Mouse (Mus musculus): ENCODE measurements around the gene Hist1h4c.
"Not testable (repeated sequence)": the region's sequence is repeated elsewhere in the genome, so short reads cannot be mapped to it uniquely, and the experiment has no call there.

Hist1h4c gene

DNA sequence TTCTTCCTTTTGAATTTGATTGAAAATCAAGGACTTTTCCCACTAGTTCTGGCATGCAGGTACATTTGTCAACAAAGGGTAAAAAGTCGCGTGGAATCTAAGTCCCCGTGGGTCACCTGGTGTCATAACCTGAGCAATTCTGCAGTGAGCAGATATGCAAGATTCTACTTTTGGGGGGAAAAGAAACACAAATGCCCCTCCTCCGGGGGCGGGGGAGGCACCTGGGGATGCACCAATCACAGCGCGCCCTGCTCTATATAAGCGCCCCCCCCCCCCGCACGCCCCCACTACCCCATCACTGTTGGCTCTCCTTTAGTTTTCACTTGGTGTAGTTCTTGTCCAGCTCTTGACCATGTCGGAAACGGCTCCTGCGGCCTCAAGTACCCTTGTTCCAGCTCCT lies 2.7 kb downstream of the Hist1h4c start, which contains the start of gene Hist1h1t:
Gene Hist1h1t (plus strand): TSS at position 301 of the 400 bp plus-strand sequence.
- no peak for DNase-seq (ENCODE audit: low read depth)

DNA sequence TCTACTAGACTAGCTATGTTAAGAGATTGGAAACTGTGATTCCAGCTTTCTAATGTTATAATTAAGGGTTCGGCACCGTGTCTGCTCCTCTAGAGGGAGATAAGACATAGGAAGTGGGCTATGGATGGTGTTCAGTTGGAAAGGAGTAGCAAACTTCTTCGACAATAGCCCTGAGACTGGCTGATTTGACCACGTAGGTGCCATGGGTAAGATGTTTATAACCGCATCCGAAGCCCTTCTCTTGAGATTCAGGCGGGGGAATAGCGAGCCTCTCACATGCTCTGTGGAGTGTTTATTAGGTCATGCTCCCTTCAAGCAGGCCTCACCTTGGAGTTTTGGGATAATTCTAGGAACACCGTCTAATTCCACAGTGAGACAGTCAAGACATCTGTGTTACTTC lies 3.3 kb downstream of the Hist1h4c start:
- DNase-seq (ENCODE audit: low read depth), result no peak

DNA sequence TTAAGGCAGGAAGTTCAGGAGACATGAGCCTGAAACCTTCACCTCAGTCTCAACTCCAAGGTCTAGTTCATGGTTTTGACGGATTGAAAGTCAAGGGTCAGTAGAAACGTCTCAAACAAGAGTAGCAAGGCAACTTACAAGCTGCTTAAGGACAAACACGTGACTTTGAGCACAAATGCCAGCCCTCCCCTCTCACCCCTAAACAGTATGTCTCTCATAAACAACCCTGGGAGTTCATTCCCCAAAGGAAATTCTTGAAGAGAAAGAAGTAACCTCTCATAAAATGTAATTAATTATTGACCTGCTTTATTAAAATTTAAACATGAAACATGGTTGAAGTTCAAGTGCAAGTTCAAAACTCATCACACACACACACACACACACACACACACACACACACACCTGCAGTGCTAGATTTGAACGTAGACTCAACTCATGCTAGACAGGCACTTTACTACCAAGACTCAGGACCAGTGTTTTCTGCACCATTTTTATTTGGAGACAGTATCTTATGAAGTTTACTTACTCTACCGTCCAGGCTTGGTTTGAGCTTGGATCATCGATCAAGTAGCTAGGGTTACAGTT lies 4.3 kb downstream of the Hist1h4c start:
- no peak for DNase-seq (ENCODE audit: low read depth)

DNA sequence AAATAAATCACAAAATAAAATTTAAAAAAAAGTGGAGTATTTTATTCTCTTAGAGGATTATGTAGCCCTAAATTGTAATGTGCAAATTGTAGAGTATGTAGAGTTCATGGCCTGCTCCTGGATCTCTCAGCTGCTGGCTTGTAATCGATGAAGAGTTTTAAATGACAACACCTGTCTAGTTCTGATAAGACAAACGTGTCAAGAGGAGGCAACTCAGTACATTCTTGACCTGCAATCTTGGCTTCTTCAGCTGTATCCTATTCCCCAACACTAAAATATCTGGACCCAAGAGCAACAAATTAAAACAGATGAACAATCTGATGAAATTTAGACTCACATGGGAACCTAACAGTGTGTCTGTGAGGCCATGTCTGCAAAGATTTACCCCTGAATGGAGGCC lies 8.8 kb downstream of the Hist1h4c start:
- DNase-seq (ENCODE audit: low read depth), result no peak

DNA sequence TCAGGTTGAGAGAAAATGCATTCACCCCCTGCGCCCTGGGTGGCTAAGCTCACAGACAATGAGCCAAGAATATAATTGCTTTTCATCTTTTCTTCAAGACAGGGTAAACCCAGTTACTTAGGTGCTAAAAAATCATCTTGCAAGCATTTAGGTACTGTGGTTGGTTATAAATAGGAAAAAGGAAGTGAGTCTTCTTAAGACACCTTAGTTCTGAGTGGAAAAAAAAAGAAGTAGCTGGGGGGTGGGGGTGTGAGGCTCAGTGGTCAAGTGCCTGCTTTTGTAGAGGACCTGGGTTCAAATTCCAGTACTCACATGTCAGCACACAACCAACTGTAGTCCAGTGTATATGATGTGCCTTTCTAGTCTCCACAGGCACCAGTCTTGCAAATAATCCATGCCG lies 9.3 kb downstream of the Hist1h4c start:
- no peak for DNase-seq (ENCODE audit: low read depth)

DNA sequence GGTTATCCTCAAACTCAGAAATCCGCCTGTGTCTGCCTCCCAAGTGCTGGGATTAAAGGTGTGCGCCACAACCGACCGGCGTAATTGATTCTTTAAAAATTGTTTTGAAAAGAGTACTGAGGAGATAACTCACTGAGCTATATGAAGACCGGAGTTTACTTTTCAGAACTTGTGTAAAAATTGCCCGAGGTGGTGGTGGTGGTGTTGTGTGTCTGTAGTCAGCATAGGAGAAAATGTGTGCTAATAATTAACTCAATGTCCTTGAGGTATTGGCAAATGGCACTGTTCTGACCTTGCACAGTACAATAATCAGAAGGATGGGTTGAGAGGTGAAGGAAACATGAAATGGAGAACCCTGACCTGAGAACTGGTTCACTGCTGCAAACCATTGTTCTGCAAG lies 10.3 kb downstream of the Hist1h4c start:
- DNase-seq (ENCODE audit: low read depth), result no peak

DNA sequence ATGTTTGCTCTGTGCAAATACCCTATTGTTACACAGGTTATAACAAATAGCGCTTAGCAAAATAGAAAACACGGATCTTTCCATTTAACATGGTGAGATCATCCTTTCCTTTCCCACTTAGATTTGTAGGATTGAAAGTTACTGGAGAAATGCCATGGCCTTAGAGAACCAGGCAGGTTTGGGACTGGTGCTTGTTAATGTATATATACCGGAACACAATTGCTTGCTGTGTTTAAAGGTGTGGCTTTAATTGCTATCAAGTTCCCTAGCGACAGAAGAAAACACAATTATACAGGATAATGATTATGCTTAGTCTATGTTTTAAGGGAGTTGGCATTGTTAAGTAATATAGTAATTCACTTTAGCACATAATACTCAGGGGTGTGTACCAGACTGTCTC lies 11.1 kb downstream of the Hist1h4c start:
- no peak for DNase-seq (ENCODE audit: low read depth)

DNA sequence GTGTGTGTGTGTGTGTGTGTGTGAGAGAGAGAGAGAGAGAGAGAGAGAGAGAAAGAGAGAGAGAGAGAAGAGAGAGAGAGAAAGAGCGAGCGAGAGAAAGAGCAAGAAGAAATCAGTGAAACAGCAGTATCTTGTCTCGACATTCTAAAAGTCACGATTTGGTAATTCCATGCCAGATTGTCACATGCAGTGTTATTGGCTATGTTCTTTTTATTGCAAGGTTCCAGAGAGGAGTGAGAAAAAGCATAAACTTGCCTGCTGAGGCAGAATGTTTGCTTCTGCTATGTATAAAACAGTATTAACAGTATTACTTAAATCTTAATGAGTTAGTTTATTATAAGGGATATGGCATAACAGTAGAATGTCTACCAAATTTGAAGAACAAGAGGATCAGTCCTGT lies 12.3 kb downstream of the Hist1h4c start:
- DNase-seq (ENCODE audit: low read depth), result no peak

DNA sequence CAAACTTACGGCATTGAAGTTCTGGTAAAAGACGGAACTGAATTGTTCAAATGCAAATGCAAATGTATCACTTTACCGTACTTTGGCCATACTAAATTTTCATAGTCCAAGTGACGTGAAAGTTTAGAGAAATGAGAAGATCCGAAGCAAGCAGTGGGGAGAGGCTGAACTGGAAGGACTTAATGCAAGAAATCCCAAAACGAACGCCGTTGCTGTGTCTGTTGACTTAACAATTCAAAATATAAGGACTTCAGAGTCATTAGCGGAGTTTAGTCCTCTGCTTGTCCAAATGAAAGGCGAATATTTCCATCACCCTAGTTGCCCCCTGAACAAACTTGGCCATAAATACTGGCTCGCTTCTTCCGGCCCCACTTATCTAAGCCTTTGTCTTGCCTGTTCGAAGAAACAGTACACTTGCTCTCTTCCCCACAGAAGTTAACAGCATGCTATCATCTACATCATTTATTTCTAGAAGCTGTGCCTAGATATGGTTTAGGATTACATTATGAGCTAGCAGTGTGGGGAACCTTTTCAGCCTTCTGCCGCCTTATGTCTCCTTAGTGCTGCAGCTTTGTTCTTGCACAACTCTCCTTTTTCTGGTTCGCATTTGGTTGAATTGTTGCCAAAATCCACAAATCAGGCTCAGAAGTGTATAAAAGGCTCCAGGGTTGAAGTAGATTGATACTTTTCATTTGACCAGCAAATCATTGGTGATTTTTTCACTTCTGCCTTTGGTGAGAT lies 13.0 kb downstream of the Hist1h4c start:
- no peak for DNase-seq (ENCODE audit: low read depth)

DNA sequence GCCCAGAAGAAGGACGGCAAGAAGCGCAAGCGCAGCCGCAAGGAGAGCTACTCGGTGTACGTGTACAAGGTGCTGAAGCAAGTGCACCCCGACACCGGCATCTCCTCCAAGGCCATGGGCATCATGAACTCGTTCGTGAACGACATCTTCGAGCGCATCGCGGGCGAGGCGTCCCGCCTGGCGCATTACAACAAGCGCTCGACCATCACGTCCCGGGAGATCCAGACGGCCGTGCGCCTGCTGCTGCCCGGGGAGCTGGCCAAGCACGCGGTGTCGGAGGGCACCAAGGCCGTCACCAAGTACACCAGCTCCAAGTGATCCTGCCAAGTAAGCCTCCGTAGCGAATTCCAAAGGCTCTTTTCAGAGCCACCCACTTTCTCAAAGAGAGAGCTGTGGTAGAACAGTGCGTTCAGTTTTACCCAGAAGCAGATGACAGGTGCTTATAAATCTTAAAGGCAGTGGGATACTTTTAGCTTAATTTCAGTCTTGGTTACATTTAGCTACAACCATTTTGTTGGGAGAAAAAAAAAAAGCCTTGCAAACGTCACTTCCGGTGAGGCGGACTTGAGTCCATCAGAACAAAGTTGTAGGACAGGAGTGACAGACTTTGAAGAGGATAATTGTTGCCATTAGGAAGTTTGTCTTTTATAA lies 13.8 kb downstream of the Hist1h4c start:
- peak; percentile 55 for DNase-seq (ENCODE audit: low read depth)

DNA sequence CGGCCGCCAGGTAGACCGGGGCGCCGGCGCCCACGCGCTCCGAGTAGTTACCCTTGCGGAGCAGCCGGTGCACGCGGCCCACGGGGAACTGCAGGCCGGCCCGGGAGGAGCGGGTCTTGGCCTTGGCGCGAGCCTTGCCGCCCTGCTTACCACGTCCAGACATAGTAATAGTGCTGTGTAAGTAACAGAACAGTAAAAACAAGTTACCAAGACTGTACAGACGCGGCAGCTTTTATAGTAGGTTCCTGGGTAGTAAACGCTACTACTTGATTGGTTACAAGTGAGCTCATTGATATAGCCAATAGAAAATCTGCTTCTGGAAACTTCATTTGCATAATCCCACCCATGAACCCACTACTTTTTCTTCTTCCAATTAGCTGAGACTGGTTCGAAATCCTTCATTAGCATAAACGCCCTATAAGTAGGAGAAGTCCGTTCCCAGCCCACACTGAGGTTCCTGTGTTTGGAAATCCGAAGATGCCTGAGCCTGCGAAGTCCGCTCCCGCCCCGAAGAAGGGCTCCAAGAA lies 14.4 kb downstream of the Hist1h4c start, which contains the start of the genes Hist1h2ac and Hist1h2bc:
Gene Hist1h2ac (minus strand): TSS at position 194 of the 527 bp plus-strand sequence.
Gene Hist1h2bc (plus strand): TSS at position 445 of the 527 bp plus-strand sequence.
- DNase-seq (ENCODE audit: low read depth), result peak; percentile 98

DNA sequence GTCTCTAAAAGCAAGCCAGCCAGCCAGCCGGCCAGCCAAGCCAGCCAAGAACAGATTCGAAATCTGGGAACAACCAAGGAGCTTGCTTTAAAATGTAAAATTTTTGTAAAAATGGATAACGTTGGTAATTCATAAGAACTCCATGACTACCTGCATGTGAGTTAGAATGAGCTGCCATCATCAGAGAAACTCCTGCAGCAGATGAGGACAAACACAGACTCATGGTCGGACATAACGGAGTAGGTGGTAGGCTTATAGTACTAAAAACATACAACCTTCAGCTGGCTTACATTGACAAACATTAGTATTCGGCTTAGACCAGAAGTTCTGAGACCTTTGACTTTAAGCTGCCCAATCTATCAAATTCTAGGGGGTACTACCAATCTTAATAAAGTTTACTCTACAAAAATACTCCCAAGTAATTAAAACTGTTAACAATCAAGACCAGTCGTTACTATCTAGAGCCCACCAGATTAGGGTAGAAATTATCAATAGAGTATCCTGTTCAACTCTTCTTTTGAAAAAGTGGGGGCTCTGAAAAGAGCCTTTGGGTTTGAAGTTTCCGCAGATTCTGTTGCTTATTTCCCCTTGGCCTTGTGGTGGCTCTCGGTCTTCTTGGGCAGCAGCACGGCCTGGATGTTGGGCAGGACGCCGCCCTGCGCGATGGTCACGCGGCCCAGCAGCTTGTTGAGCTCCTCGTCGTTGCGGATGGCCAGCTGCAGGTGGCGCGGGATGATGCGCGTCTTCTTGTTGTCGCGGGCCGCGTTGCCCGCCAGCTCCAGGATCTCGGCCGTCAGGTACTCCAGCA lies 15.1 kb downstream of the Hist1h4c start:
- DNase-seq (ENCODE audit: low read depth), result not testable (repeated sequence)

DNA sequence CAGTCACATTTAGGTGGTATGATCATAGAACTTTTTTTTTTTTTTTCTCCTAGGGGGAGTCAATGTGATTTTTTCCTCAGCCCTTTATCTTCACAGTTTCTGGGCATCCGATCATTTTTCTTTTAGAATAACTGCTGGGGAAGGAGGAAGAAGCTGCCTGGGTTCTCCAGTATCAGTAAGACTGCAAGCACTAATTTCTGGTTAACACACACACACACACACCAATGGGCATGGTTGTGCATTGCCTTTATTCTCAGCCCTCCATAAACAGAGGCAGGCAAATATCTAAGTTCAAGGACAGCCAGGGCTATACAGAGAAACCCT lies 15.7 kb downstream of the Hist1h4c start:
- no peak for DNase-seq (ENCODE audit: low read depth)

DNA sequence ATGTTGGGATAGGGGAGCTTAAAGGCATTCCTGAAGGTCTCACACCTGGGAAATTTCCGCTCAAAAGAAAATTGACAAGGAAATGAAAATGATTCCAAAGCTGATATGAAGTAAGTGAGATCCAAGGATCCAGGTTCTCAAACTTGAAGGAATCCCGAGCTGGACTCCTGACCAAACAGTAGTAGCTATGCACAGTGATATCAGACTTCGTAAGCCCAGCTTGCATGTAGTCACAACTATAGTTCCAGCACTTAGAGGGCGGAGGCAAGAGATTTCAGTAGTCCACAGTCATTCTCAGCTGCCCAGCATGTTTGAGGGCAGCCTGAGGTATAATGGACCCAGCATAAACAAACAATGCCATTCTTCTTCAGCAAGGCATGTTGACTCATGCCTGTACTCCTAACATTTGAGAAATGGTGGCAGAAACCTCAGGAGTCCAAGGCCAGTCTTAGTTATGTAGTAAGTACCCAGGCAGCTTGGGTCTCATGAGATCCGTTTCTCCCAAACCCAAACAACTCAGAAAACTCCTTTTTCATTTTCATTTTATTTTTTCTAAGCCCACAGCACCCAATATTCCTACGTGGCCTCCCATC lies 16.2 kb downstream of the Hist1h4c start:
- DNase-seq (ENCODE audit: low read depth), result no peak

DNA sequence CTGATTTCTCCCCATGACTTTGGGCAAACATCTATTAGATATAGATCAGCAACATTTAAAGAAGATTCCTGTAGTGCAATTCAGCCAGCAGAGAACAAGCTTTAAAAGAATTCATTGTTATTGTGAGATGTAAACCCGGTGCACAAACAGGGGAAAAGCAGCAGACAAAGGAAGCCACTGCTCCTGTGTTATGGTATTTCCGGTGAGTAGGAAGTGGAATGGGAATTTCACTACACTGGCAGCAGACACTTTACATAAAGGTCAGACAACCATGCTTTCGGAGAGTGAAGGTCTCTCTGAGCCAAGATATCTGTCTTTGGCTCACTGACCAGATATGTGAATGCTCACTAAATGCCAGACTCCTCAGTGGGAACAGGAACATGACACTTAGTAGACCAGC lies 35.7 kb downstream of the Hist1h4c start:
- no peak for DNase-seq (ENCODE audit: low read depth)

DNA sequence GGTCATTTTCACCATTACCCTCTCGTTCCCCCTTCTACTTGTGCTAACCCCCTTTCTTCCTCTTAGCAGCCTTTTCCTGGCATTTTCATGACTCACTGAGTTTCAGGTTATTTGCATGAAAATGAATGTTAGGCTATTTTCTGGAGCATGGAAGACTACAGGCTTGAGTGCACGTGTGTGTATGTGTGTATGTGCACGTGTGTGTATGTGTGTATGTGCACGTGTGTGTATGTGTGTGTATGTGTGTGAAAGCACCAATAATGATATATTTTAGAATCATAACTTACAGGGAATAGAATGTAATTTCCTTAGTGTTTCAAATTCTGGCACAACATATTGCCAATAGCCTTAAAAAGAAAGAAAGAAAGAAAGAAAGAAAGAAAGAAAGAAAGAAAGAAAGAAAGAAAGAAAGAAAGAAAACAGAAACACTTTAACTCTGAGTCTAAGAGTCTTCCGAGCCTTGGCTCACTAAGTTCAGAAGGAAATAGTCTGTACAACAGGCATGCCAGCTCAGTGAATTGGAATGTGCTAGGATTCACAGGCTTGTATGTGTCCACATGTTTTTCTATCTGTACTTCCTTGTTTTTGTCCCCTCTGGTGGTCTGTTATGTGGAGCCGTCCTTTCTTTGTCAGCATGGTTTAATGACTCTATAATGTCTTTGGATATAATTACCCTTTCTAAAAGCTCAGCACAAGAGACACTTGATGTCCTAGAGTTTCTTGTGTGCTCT lies 38.5 kb downstream of the Hist1h4c start:
- DNase-seq (ENCODE audit: low read depth), result no peak
